Mouse (Mus musculus) CH12.LX (cell line): ENCODE measurements around the gene Nfe2l1.
A peak's percentile ranks its signal among the peaks of the same experiment; 100 is the strongest.

ENCODE experiments used
- BHLHE40 ChIP-seq: IDR thresholded peaks from 2 replicates; pipeline ENCODE4 v1.6.1; 2011; ENCODE audit warnings: mild to moderate bottlenecking, low read depth, low read length, improper control_type of control experiment
- CTCF ChIP-seq, 2 experiments: IDR thresholded peaks in 1 of 2; conservative IDR thresholded peaks in 1 of 2; 2 replicates each; pipeline ENCODE4 v1.5.1; 2011 to 2012; ENCODE audit warnings: low read depth in 2 of 2, low read length in 2 of 2, improper control_type of control experiment in 1 of 2, inconsistent platforms in 1 of 2, mild to moderate bottlenecking in 1 of 2, moderate library complexity in 1 of 2
- ELF1 ChIP-seq: IDR thresholded peaks from 2 replicates; pipeline ENCODE4 v1.6.1; 2014; ENCODE audit warnings: low read depth, mild to moderate bottlenecking, inconsistent platforms, low read length, improper control_type of control experiment
- IRF4 ChIP-seq: IDR thresholded peaks from 2 replicates; pipeline ENCODE4 v1.6.1; 2014; ENCODE audit warnings: low read depth, mild to moderate bottlenecking, inconsistent platforms, low read length, improper control_type of control experiment
- JUN ChIP-seq: IDR thresholded peaks from 2 replicates; pipeline ENCODE4 v1.6.1; 2011; ENCODE audit warnings: low read depth, mild to moderate bottlenecking, low read length, improper control_type of control experiment, moderate library complexity; ENCODE audit not compliant: insufficient read depth
- KAT2A ChIP-seq: IDR thresholded peaks from 2 replicates; pipeline ENCODE4 v1.6.1; 2012; ENCODE audit warnings: low read length, improper control_type of control experiment, inconsistent platforms; ENCODE audit not compliant: insufficient replicate concordance
- MAZ ChIP-seq: IDR thresholded peaks from 2 replicates; pipeline ENCODE4 v1.6.1; 2012; ENCODE audit warnings: low read depth, mild to moderate bottlenecking, inconsistent platforms, low read length, improper control_type of control experiment, moderate library complexity
- NELFE ChIP-seq: IDR thresholded peaks from 2 replicates; pipeline ENCODE4 v1.6.1; 2011; ENCODE audit warnings: low read depth, low read length, improper control_type of control experiment
- POLR2A ChIP-seq: IDR thresholded peaks from 2 replicates; pipeline ENCODE4 v1.6.1; 2011; ENCODE audit warnings: low read depth, mild to moderate bottlenecking, improper control_type of control experiment, low read length
- TBP ChIP-seq: conservative IDR thresholded peaks from 2 replicates; pipeline ENCODE4 v1.6.1; 2011; ENCODE audit warnings: low read depth, low read length, improper control_type of control experiment
- ZC3H11A ChIP-seq: IDR thresholded peaks from 2 replicates; pipeline ENCODE4 v1.6.1; 2012; ENCODE audit warnings: low read depth, mild to moderate bottlenecking, inconsistent platforms, low read length, improper control_type of control experiment

DNA sequence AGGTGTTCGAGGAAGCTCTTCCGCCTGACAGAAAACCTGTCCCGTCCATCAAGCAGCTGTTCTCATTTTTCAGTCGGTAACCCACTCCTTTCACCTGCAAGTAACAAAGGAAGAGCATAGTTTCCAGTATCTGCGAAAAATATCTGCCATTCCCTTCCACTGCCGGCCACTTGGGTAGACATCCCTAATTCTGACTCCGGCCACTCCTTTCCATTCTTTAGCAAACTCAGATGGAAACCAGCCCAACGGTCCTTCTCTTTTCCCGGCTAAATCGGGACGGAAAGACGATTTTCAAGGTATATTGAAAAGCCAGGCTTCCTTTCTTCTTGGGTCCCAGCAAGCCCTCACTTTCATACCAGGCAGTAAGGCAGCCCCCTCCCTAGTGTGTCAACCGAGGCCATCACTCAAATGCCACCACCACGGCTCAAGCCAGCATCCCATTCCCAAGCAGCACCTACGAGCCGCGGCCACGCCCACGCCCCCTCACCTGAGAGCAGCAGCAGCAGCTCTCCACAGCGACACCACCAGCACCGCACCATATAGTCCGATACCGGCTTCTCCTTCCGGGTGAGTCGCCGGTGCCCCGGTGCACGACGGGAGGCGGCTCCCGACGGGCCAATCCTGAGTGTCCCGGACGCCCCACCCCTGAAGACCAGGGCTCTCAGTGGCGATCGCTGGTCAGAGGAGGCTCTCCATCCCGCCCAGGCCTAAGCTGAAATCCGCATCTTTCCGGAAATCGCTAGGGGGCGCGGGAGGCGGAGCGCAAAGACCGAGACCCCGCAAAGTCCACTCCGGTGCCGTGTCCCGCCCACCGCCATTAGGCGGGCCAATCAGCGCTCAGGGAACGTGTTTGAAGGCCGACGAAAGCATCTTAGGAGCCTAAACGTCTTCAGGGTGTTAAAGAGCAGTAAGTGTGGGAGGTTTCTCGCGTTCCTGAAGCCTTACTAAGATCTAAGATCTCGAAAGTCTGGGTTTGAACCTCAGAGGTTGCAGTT is 52.5 kb downstream of the Nfe2l1 start, which contains the start of gene Snx11:
- TF ChIP-seq CTCF (conservative IDR thresholded peaks at IDR 0.05 in 1 of 2, IDR thresholded peaks at IDR 0.05 in 1 of 2; ENCODE audit: low read depth in 2 of 2, low read length in 2 of 2) = peak; percentile 14 to 87; a peak in 2 of 4 replicates
- TF ChIP-seq KAT2A = peak; percentile 89; the same call in 1 of the 2 replicates
- TF ChIP-seq BHLHE40 = peak; percentile 12; the same call in 1 of the 2 replicates
- TF ChIP-seq IRF4 = no peak; the same call in 1 of the 2 replicates
- no peak for TF ChIP-seq ZC3H11A
- TF ChIP-seq JUN = no peak
- peak; percentile 56; the same call in 1 of the 2 replicates for TF ChIP-seq MAZ
- TF ChIP-seq TBP = peak; percentile 86
- TF ChIP-seq POLR2A = peak; percentile 93
- TF ChIP-seq NELFE = peak; percentile 87
- TF ChIP-seq ELF1 = peak; percentile 98
